Mouse (Mus musculus) c-Kit-negative CD71-positive TER-119-positive erythroid progenitor cells, embryonic 14.5 days (primary cell): ENCODE results near the gene Olfr113.
"Not testable (repeated sequence)": the region's sequence is repeated elsewhere in the genome, so short reads cannot be mapped to it uniquely, and the experiment has no call there.

Experiments
- DNase-seq: peaks from one replicate; pipeline ENCODE4 v3.0.0-alpha.2; 2013; ENCODE audit warnings: low read depth, low spot score

Gene Olfr113

DNA sequence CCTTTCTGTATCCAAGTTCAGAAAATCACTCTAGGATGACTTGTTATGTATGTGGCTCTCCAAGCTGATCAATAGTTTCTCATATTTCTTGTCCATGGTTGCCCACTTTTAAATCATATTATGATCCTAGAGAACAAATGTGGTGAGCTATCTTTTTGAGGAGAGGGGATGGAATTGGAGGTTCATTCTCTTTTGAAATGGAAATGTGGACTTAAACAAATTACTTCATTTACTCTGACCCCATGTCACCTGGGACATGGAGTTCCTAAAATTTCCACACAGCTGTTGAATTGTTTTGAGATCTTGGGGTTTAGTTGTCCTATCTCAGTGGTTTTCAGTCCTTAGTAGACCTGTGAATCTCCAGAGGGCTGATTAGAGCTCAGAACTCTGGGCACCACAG is at the start of gene Olfr113:
Olfr113 (minus strand) TSS at position 101 of the 400 bp plus-strand sequence.
- DNase-seq = no peak

DNA sequence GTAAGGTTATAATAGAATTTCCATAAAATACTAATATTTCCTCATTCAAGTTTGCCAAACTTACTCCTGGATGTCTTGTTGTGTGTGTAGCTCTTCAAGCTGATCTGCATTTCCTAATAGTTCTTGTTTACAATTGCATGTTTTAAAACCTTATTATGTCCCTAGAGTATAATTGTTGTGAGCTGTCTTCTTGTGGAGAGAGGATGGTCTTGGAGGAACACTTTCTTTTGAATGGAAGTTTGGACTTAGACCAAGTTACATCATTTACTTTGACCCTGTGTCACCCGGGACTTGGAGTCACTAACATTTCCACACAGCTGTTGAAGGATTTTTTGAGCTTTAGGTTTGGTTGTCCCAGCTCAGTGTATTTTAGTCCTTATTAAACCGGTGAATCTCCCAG is 49.5 kb upstream of the Olfr113 start, which contains the start of the genes Olfr115 and Olfr116:
Olfr115 (minus strand) TSS at position 101 of the 400 bp plus-strand sequence.
Olfr116 (minus strand) TSS at position 191 of the 400 bp plus-strand sequence.
- DNase-seq = no peak

DNA sequence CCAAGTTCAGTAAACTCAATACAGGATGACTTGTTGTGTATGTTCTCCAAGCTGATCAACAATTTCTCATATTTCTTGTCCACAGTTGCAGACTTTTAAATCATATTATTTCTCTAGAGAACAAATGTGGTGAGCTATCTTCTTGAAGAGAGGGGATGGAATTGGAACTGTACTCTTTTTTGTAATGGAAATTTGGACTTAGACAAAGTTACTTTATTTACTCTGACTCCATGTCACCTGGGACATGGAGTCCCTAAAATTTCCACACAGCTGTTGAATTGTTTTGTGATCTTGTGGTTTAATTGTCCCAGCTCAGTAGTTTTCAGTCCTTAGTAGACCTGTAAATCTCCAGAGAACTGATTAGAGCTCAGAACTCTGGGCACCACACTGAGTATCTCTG is 15.2 kb upstream of the Olfr113 start, which contains the start of gene Olfr114:
Olfr114 (minus strand) TSS at position 101 of the 400 bp plus-strand sequence.
- no peak for DNase-seq

DNA sequence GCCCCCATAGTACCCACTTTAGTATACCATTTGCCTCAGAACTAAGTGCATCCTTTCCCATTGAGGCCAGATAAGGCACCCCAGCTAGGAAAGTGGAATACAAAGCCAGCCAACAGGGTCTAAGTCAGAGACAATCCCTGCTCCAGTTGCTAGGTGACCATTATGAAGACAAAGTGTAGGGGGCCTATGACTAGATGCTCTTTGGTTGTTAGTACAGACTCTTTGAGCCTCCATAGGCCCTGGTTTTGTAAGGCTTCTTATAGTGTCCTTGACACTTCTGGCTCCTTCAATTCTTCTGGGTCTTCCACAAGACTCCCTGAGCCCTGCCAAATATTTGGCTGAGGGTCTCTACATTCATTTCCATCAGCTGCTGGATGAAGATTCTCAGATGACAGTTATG is 8.1 kb downstream of the Olfr113 start, which contains the start of gene Olfr112:
Olfr112 (minus strand) TSS at position 101 of the 400 bp plus-strand sequence.
- no peak for DNase-seq

DNA sequence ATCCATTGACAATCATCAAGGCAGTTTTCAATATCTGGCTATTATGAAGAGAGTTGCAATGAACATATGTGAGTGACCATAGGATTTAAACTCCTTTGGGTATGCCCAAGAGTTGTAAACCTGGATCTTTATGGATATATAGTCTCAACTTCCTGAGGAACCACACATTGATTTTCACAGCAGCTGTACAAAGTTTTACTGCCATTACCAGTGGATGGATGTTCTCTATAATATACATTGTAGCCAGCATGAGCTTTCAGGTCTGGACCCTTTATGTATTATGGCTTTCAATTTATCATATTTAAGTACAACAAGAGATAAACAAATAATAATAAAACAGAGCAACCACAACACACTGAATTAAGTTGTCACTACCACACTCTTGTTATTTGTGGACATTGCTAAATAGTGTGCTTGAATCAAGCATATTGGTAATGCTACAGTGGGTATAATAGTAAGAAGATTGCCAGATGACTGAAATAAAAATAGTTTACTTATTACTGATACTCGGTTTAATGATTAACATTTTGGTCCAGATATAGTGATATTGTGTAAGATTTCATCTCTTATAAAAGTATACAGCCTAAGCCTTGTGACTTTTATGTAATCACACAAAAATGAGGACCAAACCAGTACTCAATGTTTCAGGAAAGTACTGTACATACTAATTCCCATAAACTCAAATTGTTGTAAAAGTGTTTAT is 18.4 kb downstream of the Olfr113 start:
- DNase-seq = no peak

DNA sequence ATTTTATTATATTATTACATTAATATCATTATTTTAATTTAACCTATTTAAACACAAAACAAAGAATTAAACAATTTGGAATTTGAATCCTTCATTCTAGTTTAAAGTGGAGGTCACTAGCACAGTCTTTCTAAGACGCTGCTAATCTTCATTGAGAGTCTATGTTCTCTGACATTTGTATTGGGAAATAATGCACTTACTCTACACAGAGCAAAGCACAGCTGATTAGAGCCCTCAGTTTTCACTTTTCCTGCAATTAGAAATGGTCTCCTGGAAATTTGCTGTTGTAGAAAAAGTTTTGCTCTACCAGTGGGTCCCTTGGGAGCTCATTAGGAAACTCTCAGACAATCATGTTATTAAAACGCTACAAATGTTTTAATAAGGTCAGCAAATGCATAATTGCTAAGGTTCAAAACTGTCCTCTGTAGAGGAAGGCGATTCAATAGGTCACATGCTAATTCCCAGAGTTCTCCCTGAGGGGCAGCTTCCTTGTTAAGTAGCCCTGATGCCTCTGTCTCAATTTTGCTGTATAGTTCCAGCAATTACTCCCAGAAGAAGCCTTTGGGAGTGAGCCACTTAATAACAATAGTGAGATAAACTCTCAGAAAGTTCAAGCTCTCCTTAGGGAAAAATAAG is 33.5 kb downstream of the Olfr113 start:
- DNase-seq = no peak

DNA sequence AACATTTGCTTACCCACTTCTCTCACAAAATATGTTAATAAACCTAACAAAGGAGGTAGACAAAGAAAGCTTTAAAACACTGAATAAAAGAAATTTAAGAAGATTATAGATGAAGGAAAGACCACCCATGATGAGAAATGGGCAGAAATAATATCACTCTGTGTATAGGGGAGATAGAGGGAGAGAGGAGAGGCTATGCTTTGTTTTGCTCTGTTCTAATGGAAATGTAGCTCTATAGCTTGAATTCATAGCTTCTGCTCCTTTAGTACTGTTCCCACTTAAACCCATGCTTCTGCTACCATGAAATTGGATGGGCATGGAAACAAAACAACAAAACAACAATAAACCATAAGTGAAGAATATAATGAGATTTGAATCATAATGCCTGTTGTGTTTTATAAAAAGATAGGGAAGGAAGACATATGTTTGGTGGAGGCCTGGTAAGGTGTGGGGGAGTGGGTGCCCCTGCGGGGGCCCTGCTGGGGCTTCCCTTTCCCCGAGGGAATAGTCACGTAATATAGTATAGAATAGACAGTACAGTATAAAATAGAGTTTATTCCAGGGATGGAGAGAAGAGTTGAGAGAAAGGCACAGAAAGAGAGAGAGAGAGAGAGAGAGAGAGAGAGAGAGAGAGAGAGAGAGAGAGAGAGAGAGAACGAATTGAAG is 35.9 kb downstream of the Olfr113 start:
- DNase-seq = no peak

DNA sequence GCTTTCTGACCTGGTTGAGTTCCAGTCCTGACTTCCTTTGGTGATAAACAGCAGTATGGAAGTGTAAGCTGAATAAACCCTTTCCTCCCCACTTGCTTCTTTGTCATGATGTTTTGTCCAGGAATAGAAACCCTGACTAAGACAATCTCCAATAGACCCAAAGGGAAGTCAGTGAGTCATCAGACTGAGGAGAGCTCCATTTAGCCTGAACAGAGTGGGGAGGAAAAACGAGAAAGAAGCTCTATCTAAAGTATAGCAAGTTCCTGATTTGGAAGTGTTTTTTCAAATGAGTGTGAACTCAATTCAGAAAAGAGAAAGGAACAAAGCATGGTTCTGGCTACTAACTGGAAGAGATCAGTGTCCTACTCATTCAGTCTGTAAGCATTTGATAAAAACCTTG is 39.0 kb downstream of the Olfr113 start:
- not testable (repeated sequence) for DNase-seq

DNA sequence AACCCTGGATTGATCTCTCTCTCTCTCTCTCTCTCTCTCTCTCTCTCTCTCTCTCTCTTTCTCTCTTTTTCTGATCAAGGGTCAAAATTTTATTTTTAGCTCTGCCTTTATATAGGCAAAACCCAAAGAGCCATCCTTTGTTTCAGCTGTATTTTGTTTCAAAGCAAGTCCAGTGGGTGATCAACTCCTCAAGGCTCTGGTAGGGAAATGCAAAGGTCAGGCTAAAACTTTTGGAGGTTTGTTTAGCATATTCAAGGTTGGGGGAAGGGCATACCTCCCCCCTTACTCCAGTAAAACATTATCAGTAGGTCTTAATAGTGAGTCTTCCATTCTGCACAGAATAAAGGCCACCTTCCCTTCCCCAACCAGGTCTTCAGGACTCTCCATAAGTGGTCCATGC is 42.3 kb downstream of the Olfr113 start:
- no peak for DNase-seq

DNA sequence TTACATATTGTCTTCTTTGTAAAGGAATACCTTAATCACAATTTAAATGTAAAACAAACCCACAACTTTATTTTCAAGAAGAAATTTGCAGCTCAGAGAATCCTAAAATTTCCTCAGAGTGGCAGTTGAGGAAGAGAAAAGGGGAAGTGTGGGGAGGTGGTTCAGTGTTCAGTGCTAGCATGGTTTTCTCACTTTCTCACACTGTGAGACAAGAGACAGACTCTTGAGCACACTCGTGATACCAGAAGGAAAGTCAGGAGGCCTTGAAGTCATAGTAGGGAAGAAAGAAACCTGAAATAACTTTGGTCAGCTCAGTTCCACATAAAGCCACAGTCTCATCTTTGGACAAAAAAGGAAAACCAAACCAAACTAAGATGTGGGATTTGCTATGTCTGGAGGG is 52.0 kb downstream of the Olfr113 start:
- DNase-seq = not testable (repeated sequence)

DNA sequence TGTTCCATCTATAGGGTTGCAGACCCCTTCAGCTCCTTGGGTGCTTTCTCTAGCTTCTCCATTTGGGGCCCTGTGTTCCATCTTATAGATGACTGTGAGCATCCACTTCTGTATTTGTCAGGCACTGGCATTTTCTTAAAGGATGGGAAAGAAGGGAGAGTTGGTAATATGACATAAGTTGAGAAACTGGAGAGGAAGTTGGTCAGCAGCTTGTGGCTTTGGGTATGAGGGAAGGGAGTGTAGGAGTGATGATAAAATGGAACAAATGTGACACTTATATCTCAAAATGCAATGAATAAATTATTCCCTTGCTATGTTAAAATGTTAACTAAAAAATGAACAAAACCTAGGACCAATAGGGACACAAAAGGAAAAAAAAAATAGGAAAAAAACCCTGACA is 52.9 kb downstream of the Olfr113 start:
- DNase-seq = not testable (repeated sequence)
